Mouse (Mus musculus): Measurements from ENCODE around the gene Defb47. TPM values are rescaled to one million over a fixed set of nuclear protein-coding genes. Genes with fewer than 3 reads are reported as not detected.

Gene Defb47
- total RNA-seq, 2 experiments from 2014 or later, result not detected

DNA sequence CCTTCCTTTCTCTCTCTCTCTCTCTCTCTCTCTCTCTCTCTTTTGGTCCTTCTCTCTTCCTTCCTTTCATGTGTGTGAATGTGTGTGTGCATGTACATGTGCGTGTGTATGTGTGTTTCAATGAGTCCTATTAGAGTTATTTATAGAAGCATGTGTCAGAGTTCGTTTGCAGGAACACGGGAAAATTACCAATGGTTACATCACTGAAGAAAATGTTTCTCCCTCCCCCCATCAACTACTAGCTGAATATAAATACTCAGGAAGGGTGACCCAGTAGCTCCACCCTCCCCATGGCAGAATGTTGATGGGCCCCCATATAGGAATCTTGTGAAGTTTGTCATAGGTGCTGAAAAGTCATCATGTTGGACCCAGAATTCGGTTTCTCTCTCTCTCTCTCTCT is 15.2 kb downstream of the Defb47 start:
- DNase-seq, result no peak
- TF ChIP-seq CTCF (IDR thresholded peaks at IDR 0.05), result no peak
- Histone ChIP-seq H3K4me3 (no peak overlapping the region), H3K27ac (no peak overlapping the region)
- intact Hi-C loops (cut with DNase I), result no loop called here

DNA sequence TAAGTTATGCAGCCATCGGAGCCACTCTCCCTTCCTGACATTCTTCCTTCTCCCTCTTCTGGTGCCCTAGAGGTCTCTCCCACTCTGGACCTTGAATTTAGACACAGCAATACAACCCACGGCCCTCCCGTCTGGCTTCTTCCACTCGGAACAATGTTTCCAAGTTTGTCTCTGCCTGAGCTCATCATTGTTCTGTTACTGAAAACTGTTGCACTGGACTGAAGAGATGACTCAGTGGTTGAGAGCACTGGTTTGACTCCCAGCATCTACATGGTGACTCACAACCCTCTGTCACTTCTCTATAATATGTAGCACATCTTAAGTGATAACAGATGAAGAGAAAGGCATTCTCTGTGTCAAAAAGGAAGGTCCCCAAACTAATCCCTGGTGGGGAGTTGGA is 16.8 kb downstream of the Defb47 start:
- Histone ChIP-seq H3K4me3 (no peak overlapping the region), H3K27ac (no peak overlapping the region)
- no peak for TF ChIP-seq CTCF (IDR thresholded peaks at IDR 0.05)
- intact Hi-C loops (cut with DNase I), result no loop called here
- DNase-seq, result no peak

DNA sequence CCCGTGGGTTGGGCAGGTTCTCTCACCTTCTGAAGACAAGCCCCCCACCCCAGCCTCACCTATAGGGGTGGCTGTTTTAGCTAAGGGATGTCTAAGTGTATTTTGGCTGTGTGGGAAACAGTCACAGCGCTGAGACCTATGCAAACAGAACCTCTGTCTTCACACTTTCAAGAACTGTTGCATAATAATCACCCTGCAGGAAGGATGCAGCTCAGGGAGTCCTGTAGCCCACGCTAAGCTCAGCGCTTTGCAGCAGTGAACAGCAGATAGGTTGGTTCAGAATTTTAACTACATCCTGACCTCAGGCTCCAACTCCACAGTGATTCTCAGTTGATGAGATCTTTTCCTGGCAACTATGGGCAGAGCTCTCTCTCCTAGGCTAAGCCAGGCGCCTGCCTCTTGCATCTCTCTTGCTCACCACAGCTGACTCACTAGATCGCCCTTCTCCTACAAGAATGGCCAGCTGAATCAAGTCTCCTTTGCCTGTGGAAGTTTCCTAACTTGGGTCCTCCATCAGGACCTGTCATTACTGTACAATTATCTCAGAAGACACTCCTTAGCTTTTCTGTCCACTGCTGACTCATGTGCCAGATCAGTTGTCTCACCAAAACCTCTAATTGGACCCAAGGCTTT is 22.8 kb downstream of the Defb47 start:
- no peak overlapping the region for H3K27ac ChIP-seq
- no peak for TF ChIP-seq CTCF (IDR thresholded peaks at IDR 0.05)
- intact Hi-C loops (cut with DNase I), result no loop called here
- no peak overlapping the region for H3K4me3 ChIP-seq
- no peak for DNase-seq

DNA sequence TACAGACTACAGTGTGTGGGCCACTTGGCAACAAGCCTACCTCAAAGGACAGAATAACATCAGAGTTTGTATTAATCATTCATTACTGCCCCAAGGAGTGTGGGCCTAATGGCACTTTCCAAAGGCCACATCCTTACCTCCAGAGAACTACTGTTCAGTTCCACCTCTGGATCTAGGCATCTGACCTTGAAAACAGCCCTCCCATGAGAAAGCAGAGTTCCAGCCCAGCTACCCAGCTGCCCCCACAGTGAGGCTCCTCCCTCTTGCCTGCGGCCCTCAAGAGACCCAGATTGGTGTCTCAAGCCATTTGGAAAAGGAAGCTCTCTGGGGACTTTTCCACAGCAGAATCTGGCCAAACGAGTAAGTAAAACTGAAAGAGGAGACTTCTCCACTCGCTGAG is 48.8 kb downstream of the Defb47 start, which contains the start of gene Defb42:
Gene Defb42 (plus strand): TSS at position 301 of the 400 bp plus-strand sequence.
- DNase-seq, result no peak
- TF ChIP-seq CTCF (IDR thresholded peaks at IDR 0.05), result no peak
- Histone ChIP-seq H3K27ac (no peak within 1 kb of the TSS), H3K4me3 (no peak within 1 kb of the TSS)
- intact Hi-C loops (cut with DNase I), result no loop called here

DNA sequence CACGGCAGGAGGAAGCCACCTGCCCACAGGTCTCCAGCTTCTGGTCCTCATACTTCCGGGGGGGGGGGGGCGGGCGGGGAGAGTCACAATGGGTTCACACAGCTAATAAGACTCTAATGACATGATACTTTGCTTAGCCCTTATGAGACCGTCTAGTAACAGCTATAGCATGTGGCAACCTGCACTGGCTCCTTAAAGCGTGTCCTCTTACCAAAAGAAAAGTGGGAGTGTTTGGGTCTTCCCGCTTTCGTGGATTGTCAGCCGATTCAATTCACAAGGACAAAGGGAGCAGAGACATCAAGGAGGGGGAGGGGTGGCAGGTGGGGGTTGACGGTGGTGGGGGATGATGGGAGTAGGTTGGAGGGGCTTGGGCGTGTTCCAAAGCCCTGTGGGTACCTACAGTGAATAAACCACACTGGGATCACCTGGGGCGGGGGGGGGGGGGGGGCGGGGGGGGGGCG is 52.1 kb downstream of the Defb47 start, which contains the start of gene Defb30:
Gene Defb30 (minus strand): TSS at position 51 of the 461 bp plus-strand sequence.
- Histone ChIP-seq H3K27ac (no peak within 1 kb of the TSS), H3K4me3 (no peak within 1 kb of the TSS)
- TF ChIP-seq CTCF (IDR thresholded peaks at IDR 0.05), result no peak
- DNase-seq, result no peak
- intact Hi-C loops (cut with DNase I), result no loop called here

Other genes starting within 250 kb of the Defb47 start
- 10 to 100 TPM; 15.9 to 17.6 TPM for gene Ints6, start 236.9 kb upstream of the Defb47 start, total RNA-seq (2021)
- 1 to 10 TPM; 8.0 TPM for gene Wdfy2, start 160.4 kb upstream of the Defb47 start, total RNA-seq (2021)
- not detected for gene Defb48, start 13.6 kb upstream of the Defb47 start, total RNA-seq (2021)
- not detected for gene Defb43, start 13.7 kb downstream of the Defb47 start, total RNA-seq (2021)
- not detected for gene Defb42, start 48.9 kb downstream of the Defb47 start, total RNA-seq (2021)
- gene Defb30, start 51.9 kb downstream of the Defb47 start, total RNA-seq (2021), result not detected

Measured in gastrocnemius, adult 2 months (tissue).